Mouse (Mus musculus) liver, adult 2 months (tissue): ENCODE measurements at regions not wholly inside any gene's neighbourhood (a gene's known extent, or its start where the extent isn't known, plus 50 kb on each side); places are given as distances from the start of the nearest gene placed in this dataset.

Experiments used
- CTCF ChIP-seq: fragments of 200-500 bp; IDR thresholded peaks from 2 replicates; pipeline ENCODE4 v1.5.1; 2011; ENCODE audit warnings: low read depth, low read length, control low read depth
- POLR2A ChIP-seq: fragments of 200-500 bp; IDR thresholded peaks from 2 replicates; pipeline ENCODE4 v1.6.1; 2011; ENCODE audit warnings: low read length, control low read depth; ENCODE audit not compliant: insufficient read depth; ENCODE audit errors: extremely low read depth

- no peak for TF ChIP-seq CTCF
- TF ChIP-seq POLR2A: no peak
Measured at GRCm38 (mm10) chr14:107004981-107005380, 899.0 kb downstream of the Trim52 start.
